Mouse (Mus musculus): Measurements from ENCODE around the gene Zfp955b.
"Not testable (repeated sequence)": the region's sequence is repeated elsewhere in the genome, so short reads cannot be mapped to it uniquely, and the experiment has no call there.

- not testable (repeated sequence) for TF ChIP-seq MYOG (IDR thresholded peaks at IDR 0.05; ENCODE audit: control insufficient read depth, extremely low read depth, insufficient read length); CTCF (IDR thresholded peaks at IDR 0.05; ENCODE audit: control insufficient read depth, insufficient read depth, insufficient read length)
Observed at GRCm38 (mm10) chr17:33254530-33255318, 34.6 kb upstream of the Zfp955b start, which contains the start of gene Zfp955a.

Measured in C2C12 (cell line).